Mouse (Mus musculus): ENCODE data around the gene Park7. TPM values are rescaled to one million over a fixed set of nuclear protein-coding genes. Genes with fewer than 3 reads are reported as not detected.
"Not testable (repeated sequence)": the region's sequence is repeated elsewhere in the genome, so short reads cannot be mapped to it uniquely, and the experiment has no call there.

Gene Park7
- total RNA-seq, 2 experiments from 2014 or later: 200 to 218 TPM

- DNase-seq: no peak
- intact Hi-C loops (cut with DNase I): no loop called here
These were observed 1.1 kb upstream of the Park7 start for GRCm38 (mm10) chr4:150915181-150915906.

DNA sequence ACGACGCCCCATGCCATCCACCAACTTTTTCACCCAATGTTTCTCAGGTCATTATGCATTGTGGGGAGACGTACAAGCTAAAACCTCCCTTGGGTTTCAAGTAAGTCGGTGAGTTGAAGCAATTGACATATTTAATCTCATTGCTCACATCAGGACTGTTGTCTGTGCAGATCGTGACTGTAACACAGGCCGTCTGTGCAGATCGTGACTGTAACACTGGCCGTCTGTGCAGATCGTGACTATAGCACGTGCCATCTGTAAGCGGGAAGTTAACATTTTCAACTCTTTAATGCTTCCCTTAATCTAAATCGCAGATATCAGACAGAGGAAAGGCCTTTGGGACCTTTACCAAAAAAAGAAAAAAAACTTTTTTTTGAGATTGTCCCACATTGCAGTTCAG is 494 bp downstream of the Park7 start:
- intact Hi-C loops (cut with DNase I): no loop called here
- no peak for DNase-seq

- no peak for DNase-seq
- intact Hi-C loops (cut with DNase I): no loop called here
These were observed 3.9 kb downstream of the Park7 start for GRCm38 (mm10) chr4:150910164-150910951.

DNA sequence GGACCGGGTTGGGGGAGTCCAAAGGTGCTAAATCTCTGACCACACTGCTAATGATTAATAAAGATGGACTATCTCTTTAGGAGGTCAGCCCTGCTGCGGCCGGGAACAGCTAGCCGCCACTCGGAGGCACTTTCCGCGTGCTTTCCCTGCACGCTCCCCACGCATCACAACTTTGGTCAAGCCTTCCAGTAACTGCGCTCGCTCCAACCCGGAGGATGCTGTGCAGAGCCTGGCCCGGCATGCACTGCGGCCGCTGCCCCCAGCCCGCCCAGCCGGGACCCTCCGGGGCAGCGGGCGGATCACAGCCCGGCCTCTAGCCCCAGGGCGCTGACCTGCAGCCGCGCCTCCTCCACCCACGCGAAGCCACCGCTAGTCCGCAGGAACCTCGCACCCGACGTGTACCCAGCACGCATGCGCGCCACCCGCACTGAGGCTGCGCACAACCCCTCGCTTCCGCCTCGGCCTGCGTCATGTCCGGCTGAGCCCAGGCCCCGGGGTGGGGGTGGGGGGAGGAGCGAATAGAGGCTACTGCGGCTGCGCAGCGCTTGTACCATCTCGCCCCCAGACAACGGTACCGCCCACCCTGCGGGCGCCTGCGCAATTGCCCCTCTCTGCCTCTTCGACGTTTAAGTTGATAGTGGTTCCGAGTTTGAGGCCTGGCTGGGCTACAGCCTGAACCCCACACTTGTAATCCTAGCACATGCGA is 4.6 kb downstream of the Park7 start:
- DNase-seq: peak; percentile 99 to 100
- intact Hi-C loops (cut with DNase I): no loop called here

GRCm38 (mm10) chr4:150908512-150908911 is 5.7 kb downstream of the Park7 start:
- DNase-seq; intact Hi-C loops (cut with DNase I): not testable (repeated sequence)

GRCm38 (mm10) chr4:150907099-150907498 is 7.1 kb downstream of the Park7 start:
- intact Hi-C loops (cut with DNase I): no loop called here
- no peak for DNase-seq

DNA sequence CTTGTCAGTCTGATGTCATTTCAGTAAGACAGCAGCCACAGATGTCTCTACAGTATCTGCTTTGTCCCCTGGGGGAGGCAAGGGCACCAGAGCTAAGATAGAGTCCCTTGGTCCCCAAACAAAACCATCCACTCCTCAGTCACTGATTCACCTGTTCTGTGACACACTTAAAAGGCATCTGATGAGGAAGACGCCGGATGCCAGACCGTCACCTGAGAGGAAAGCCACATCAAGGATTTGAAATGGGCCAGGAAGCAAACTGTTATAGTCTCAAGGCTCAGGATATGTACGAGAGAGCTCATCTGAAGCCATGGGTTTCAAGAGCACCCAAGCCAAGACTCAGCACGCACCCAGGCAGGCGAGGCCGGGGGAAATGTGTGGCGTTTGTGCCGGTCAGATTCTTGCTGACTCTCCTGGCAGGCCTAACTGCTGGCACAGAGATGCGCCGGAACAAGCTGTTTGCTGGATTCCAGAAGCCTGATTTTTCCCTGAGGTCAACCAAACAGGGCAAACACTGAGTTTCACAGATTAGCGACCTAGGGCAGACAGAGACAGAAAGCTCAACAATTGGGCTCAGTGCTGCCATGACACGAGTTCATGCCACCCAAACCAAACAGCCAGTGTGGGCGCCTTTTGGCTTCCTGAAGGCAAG is 11.0 kb downstream of the Park7 start:
- DNase-seq: no peak
- intact Hi-C loops (cut with DNase I): no loop called here

- intact Hi-C loops (cut with DNase I): no loop called here
- DNase-seq: peak; percentile 42 to 44
These were observed 12.2 kb downstream of the Park7 start for GRCm38 (mm10) chr4:150902062-150902461.

DNA sequence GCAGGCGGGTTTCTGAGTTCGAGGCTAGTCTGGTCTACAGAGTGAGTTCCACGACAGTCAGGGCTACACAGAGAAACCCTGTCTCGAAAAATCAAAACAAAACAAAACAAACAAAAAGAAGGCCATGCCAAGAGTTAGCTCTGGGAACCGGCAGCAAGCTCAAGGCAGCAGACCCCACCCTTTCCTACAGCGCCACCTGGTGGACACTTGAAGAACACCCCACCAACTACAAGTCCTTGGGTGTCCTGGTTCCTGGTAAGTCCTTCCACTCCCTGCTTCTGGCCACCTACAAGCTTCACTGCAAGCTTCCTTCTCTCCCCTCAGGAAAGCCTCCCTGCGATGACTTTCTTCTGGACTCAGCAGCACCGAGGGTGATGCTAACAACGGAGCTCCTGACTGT is 12.6 kb downstream of the Park7 start:
- intact Hi-C loops (cut with DNase I): loop anchor here (1.0 to 2.0 kb wide), 2 partner anchors 45 to 245 kb away; no protein-coding TSS in a partner anchor
- DNase-seq: peak; percentile 83 to 89

- intact Hi-C loops (cut with DNase I): loop anchor here (2.0 kb wide), 1 partner anchor 44 kb away; no protein-coding TSS in a partner anchor
- no peak for DNase-seq
These were observed 13.8 kb downstream of the Park7 start for GRCm38 (mm10) chr4:150900486-150900885.

DNA sequence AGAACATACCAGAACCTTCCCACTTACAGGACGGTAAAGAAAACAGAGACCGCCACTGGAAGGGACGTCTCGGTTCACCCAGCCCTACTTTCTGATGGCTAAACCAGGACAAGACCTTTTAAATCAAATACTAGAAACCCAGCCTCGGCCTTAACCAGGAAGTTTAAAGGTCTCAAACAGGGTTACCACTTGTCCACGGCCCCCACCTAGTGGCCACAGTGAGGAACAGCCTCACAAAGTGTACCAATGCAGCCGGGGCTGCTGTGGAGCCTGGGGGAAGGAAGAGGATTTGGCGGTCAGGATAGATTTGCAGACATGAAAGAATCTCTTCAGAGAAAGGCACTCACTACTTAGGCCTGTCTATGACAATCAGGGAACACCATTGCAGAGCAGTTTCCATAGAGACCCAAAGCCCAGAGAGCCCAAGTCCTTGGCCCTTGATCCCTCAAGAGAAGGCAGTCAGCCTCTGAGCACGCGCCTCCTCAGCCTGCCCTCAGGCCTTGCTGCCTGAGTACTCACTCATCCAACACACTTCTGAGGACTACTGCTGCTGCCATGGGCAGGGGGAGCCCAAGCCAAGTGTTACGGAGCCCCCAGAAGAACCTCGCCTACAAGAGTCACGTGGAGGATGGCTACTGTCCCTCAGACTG is 15.4 kb downstream of the Park7 start:
- intact Hi-C loops (cut with DNase I): no loop called here
- peak; percentile 81 to 86 for DNase-seq

DNA sequence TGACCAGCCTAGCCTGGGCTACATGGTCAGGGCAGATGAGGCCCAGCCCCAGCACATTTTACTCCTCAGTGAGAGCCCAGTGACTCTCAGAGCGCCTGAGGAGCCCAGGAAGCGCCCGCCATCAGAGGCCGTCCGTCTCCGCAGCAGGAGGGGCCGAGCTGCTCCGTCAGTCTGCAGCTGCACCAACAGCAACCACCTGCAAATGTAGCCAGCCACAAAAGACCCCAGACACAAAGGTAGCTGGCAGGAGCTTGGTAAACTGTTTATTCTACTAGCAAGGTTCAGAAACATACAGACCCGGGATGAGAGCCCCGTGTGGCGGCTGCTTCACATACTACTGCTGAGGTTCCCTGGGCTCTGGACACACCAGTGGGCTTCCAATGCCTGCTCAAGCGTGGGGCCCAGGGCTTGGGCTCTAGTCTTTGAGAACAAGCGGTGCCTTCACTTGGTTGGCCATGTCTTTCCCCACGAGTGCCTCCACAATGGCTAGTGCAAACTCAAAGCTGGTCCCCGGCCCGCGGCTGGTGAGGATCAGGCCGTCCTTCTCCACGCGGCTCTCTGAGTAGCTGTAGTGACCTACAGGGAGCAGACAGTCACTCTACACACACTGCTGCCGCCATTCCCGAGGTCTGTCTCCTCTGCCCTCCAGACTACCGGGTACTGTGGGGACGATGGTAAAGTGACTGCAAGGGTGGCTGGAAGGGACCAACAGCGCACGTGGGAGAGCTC is 17.2 kb downstream of the Park7 start:
- no peak for DNase-seq
- intact Hi-C loops (cut with DNase I): no loop called here

- no peak for DNase-seq
- intact Hi-C loops (cut with DNase I): no loop called here
These were observed 19.3 kb downstream of the Park7 start for GRCm38 (mm10) chr4:150894718-150895501.

GRCm38 (mm10) chr4:150891308-150891707 is 22.9 kb downstream of the Park7 start:
- no peak for DNase-seq
- intact Hi-C loops (cut with DNase I): no loop called here

DNA sequence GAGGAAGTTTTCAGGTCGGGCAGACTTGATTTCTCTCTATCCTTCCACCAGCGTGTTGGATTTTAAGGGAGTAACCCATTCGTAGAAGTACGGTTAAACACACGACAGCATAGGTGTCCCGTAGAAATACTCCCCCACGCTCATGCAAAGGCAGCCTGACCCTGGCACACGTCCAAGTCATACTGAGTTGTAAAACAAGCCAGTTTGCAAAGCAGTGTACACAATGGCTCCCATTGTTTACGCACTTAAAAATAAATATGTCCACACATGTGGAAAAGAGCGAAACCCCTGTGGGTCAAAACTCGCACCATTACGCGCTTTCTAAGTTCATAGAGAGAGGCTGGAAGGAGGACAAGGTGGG is 24.3 kb downstream of the Park7 start:
- intact Hi-C loops (cut with DNase I): no loop called here
- no peak for DNase-seq

GRCm38 (mm10) chr4:150889273-150889954 is 24.8 kb downstream of the Park7 start:
- DNase-seq: peak in 1 of 2 experiments; percentile 35
- intact Hi-C loops (cut with DNase I): no loop called here

- intact Hi-C loops (cut with DNase I): no loop called here
- DNase-seq: no peak
These were observed 25.7 kb downstream of the Park7 start for GRCm38 (mm10) chr4:150888492-150888891.

DNA sequence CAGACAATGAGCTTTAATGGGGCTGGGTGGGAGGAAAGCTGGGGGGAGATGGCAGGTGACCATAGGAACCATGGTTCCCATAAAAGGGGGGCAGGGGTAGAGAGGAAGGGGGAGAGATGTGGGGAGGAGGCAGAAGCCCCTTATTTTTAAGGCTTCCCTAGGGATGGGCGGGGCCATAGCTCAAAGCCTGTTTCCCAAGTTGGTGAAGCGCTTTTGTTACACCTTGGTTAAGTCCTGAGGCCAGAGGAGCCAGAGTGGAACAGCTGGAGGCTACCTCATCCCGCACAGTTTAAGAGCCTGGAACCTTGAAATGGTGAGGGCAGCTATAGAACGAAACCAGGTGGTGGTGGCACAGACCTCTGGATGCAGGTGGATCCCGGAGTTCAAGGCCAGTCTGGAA is 26.3 kb downstream of the Park7 start:
- intact Hi-C loops (cut with DNase I): no loop called here
- DNase-seq: no peak

Measured in heart, postnatal 14 days (tissue).